Mouse (Mus musculus) 3T3-L1 (cell line): ENCODE data around the gene Hbp1.

Experiments
- DNase-seq: peaks from one replicate; pipeline ENCODE4 v3.0.0-alpha.2; 2015; ENCODE audit warnings: low read depth, low spot score

Hbp1 gene

GRCm38 (mm10) chr12:31949759-31950658, at the start of gene Hbp1:
TSS of gene Hbp1 (minus strand) at chr12:31950535.
- DNase-seq: peak; percentile 100

GRCm38 (mm10) chr12:31998706-31999105, 48.4 kb upstream of the Hbp1 start:
- no peak for DNase-seq

GRCm38 (mm10) chr12:31997328-31997878, 47.1 kb upstream of the Hbp1 start:
- DNase-seq: no peak

- DNase-seq: peak; percentile 87
Observed at GRCm38 (mm10) chr12:31996877-31997276, 46.5 kb upstream of the Hbp1 start.

GRCm38 (mm10) chr12:31990575-31990974, 40.2 kb upstream of the Hbp1 start:
- no peak for DNase-seq

GRCm38 (mm10) chr12:31989726-31990125, 39.4 kb upstream of the Hbp1 start:
- no peak for DNase-seq

- DNase-seq: no peak
Observed at GRCm38 (mm10) chr12:31986463-31986862, 36.1 kb upstream of the Hbp1 start.

- no peak for DNase-seq
Observed at GRCm38 (mm10) chr12:31985738-31986137, 35.4 kb upstream of the Hbp1 start.

GRCm38 (mm10) chr12:31984664-31985063, 34.3 kb upstream of the Hbp1 start:
- DNase-seq: no peak

GRCm38 (mm10) chr12:31984206-31984605, 33.9 kb upstream of the Hbp1 start:
- no peak for DNase-seq

GRCm38 (mm10) chr12:31983769-31984168, 33.4 kb upstream of the Hbp1 start:
- DNase-seq: no peak

GRCm38 (mm10) chr12:31983238-31983637, 32.9 kb upstream of the Hbp1 start:
- DNase-seq: no peak

GRCm38 (mm10) chr12:31977613-31978195, 27.4 kb upstream of the Hbp1 start:
- DNase-seq: no peak

- no peak for DNase-seq
Observed at GRCm38 (mm10) chr12:31976544-31976943, 26.2 kb upstream of the Hbp1 start.

- DNase-seq: peak; percentile 60
Observed at GRCm38 (mm10) chr12:31973473-31974172, 23.3 kb upstream of the Hbp1 start.

GRCm38 (mm10) chr12:31971547-31971946, 21.2 kb upstream of the Hbp1 start:
- DNase-seq: peak; percentile 27

- peak; percentile 11 for DNase-seq
Observed at GRCm38 (mm10) chr12:31969111-31969510, 18.8 kb upstream of the Hbp1 start.

- DNase-seq: peak; percentile 86
Observed at GRCm38 (mm10) chr12:31967536-31967935, 17.2 kb upstream of the Hbp1 start.

GRCm38 (mm10) chr12:31966405-31966804, 16.1 kb upstream of the Hbp1 start:
- no peak for DNase-seq

GRCm38 (mm10) chr12:31965517-31966212, 15.3 kb upstream of the Hbp1 start:
- DNase-seq: no peak

- DNase-seq: no peak
Observed at GRCm38 (mm10) chr12:31964074-31964473, 13.7 kb upstream of the Hbp1 start.
